Comparison of ENCODE assay signal across 9 mouse cellular contexts in the genomic region with DNA sequence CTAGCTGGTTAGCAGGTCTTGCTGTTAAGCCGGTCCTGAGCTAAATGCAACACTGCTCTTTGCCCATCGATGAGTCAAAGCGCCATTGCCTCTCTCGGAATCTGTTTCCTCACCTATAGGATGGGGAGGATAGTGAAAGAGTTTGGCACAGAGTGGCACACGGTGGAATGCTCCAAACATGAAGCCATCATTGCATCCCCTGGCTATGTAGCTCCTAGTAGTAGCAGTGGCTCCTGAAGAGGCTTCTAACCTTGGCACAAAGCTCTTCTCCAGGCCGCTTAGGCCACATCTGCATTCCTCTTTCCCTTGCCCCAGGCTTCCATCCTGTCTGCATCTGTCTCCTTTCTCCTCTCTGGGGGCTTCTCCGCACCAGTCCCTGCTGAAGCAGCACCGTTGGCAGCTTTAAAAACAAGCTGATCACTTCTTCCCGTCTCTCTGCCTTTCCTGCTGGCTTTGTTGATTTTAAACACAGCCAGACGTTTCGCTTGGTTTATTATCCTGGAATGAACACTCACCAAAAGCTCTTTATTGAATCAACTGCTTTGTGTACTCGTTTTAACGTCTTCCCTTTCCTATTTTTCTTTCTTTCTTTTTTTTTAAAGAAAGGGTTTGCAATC.
DNase-seq lines count a peak whose midpoint lies in the region; ATAC-seq and TF ChIP-seq lines count a peak whose summit lies in the region.
"Had no signal": no experiment of that assay in that cellular context is flagged by ENCODE, and none has a peak within 500 bp of the region (broad histone marks: within the 10 kb centered on the region; RNA-seq: fewer than 3 reads in every experiment).

No protein-coding gene starts in this region.

- WGBS in intestine, embryonic 14.5 days = 40% methylated on average over 13 of the region's 13 CpGs
- 52% methylated on average over 13 of the region's 13 CpGs for WGBS in intestine, postnatal 0 days
- 34% methylated on average over 13 of the region's 13 CpGs for WGBS in embryonic facial prominence, embryonic 12.5 days
- 30% methylated on average over 13 of the region's 13 CpGs for WGBS in hindbrain, postnatal 0 days

- H3K4me2 ChIP-seq in intestine, embryonic 14.5 days (ENCODE audit: low read length) = no peak overlapping the region
- H3K4me2 ChIP-seq in intestine, postnatal 0 days (replicated peaks; ENCODE audit: low read depth) = no peak overlapping the region
- H3K4me2 ChIP-seq in embryonic facial prominence, embryonic 12.5 days (replicated peaks) = no peak overlapping the region
- H3K4me2 ChIP-seq in hindbrain, postnatal 0 days (ENCODE audit: low read depth, low read length) = peak overlapping the region; percentile 42

- no peak for ATAC-seq in intestine, embryonic 14.5 days (replicated peaks; ENCODE audit: low FRiP score, low TSS enrichment, low read depth)
- ATAC-seq in intestine, postnatal 0 days = no peak
- ATAC-seq in embryonic facial prominence, embryonic 12.5 days (ENCODE audit: insufficient number of reproducible peaks, insufficient read depth, low FRiP score, low TSS enrichment) = no peak
- ATAC-seq in hindbrain, postnatal 0 days = no peak

- no peak overlapping the region for H3K4me3 ChIP-seq in intestine, embryonic 14.5 days (ENCODE audit: low read depth, low read length)
- no peak overlapping the region for H3K4me3 ChIP-seq in intestine, postnatal 0 days (ENCODE audit: low read depth, low read length)
- H3K4me3 ChIP-seq in embryonic facial prominence, embryonic 12.5 days = no peak overlapping the region
- no peak overlapping the region for H3K4me3 ChIP-seq in hindbrain, postnatal 0 days (ENCODE audit: low read length)

- H3K9ac ChIP-seq in intestine, embryonic 14.5 days (ENCODE audit: low read length) = 0 out of 2 replicates have a peak overlapping the region, but pooled peaks have one; percentile 22
- H3K9ac ChIP-seq in intestine, postnatal 0 days (ENCODE audit: low read depth, low read length) = no peak overlapping the region
- no peak overlapping the region for H3K9ac ChIP-seq in embryonic facial prominence, embryonic 12.5 days
- H3K9ac ChIP-seq in hindbrain, postnatal 0 days (replicated peaks; ENCODE audit: low read length) = no peak overlapping the region

- no peaks in the 10 kb centered on the region for H3K9me3 ChIP-seq in intestine, embryonic 14.5 days (ENCODE audit: control insufficient read depth, low read length)
- H3K9me3 ChIP-seq in intestine, postnatal 0 days (ENCODE audit: control insufficient read depth) = no peaks in the 10 kb centered on the region
- no peaks in the 10 kb centered on the region for H3K9me3 ChIP-seq in embryonic facial prominence, embryonic 12.5 days
- no peaks in the 10 kb centered on the region for H3K9me3 ChIP-seq in hindbrain, postnatal 0 days (ENCODE audit: low read length)

- H3K36me3 ChIP-seq in intestine, embryonic 14.5 days (ENCODE audit: control insufficient read depth, insufficient read depth, low read length) = no peaks in the 10 kb centered on the region
- no peaks in the 10 kb centered on the region; the same call in 1 of the 2 replicates for H3K36me3 ChIP-seq in intestine, postnatal 0 days (ENCODE audit: control insufficient read depth, insufficient read depth)
- 0 out of 2 replicates have a peak, but pooled peaks cover 12% of the 10 kb centered on the region for H3K36me3 ChIP-seq in embryonic facial prominence, embryonic 12.5 days
- no peaks in the 10 kb centered on the region; the same call in 1 of the 2 replicates for H3K36me3 ChIP-seq in hindbrain, postnatal 0 days (ENCODE audit: insufficient read depth, low read length)

- peaks cover 41% of the 10 kb centered on the region for H3K4me1 ChIP-seq in intestine, embryonic 14.5 days (replicated peaks; ENCODE audit: control insufficient read depth, insufficient read depth, low read length)
- no peaks in the 10 kb centered on the region; the same call in 1 of the 2 replicates for H3K4me1 ChIP-seq in intestine, postnatal 0 days (replicated peaks; ENCODE audit: control insufficient read depth, insufficient read depth, low read length)
- peaks cover 49% of the 10 kb centered on the region for H3K4me1 ChIP-seq in embryonic facial prominence, embryonic 12.5 days
- H3K4me1 ChIP-seq in hindbrain, postnatal 0 days (ENCODE audit: insufficient read depth, low read length) = peaks cover 15% of the 10 kb centered on the region; the same call in 1 of the 2 replicates

- H3K27me3 ChIP-seq in intestine, embryonic 14.5 days (replicated peaks; ENCODE audit: control insufficient read depth, insufficient read depth, low read length) = no peaks in the 10 kb centered on the region
- no peaks in the 10 kb centered on the region for H3K27me3 ChIP-seq in intestine, postnatal 0 days (replicated peaks; ENCODE audit: control insufficient read depth, insufficient read depth, low read length)
- H3K27me3 ChIP-seq in embryonic facial prominence, embryonic 12.5 days = no peaks in the 10 kb centered on the region
- no peaks in the 10 kb centered on the region; the same call in 1 of the 2 replicates for H3K27me3 ChIP-seq in hindbrain, postnatal 0 days (ENCODE audit: insufficient read depth, low read length)

- TF ChIP-seq CTCF in intestine, postnatal 0 days (IDR thresholded peaks at IDR 0.05; ENCODE audit: low read depth) = no peak
- TF ChIP-seq CTCF in hindbrain, postnatal 0 days (IDR thresholded peaks at IDR 0.05; ENCODE audit: low read depth) = no peak

- no peak for DNase-seq in intestine, embryonic 14.5 days (ENCODE audit: low spot score)
- DNase-seq in hindbrain, postnatal 0 days (ENCODE audit: low spot score) = peak; percentile 32
- peak; percentile 46 for DNase-seq in neural tube, embryonic 10.5 days (ENCODE audit: extremely low spot score, low spot score)
- DNase-seq in testis, postnatal 10 days (ENCODE audit: low spot score) = no peak
- no peak for DNase-seq in urinary bladder, postnatal 4 days (ENCODE audit: low spot score in 2 of 2)
- no peak for DNase-seq in left cerebral cortex, adult 11 months (ENCODE audit: low spot score)
- DNase-seq: lung, postnatal 14 days had no signal

- peak overlapping the region; percentile 83 for H3K27ac ChIP-seq in intestine, embryonic 14.5 days (ENCODE audit: low read depth)
- no peak overlapping the region for H3K27ac ChIP-seq in intestine, postnatal 0 days (ENCODE audit: low read depth, low read length)
- H3K27ac ChIP-seq in embryonic facial prominence, embryonic 12.5 days = peak overlapping the region; percentile 83
- peak overlapping the region; percentile 37; the same call in 1 of the 2 replicates for H3K27ac ChIP-seq in hindbrain, postnatal 0 days

Comparison
In these comparisons a context has a peak if more than half of its experiments do, and no peak if none do; other contexts are left out.
1. DNase-seq: peak in hindbrain, postnatal 0 days (single experiment) and neural tube, embryonic 10.5 days (single experiment); none in intestine, embryonic 14.5 days (single experiment), testis, postnatal 10 days (single experiment), urinary bladder, postnatal 4 days (0 of 2) and left cerebral cortex, adult 11 months (single experiment).